Mouse (Mus musculus) subcutaneous adipose tissue, adult 2 months (tissue): ENCODE measurements around the gene Gm34653. TPM values are rescaled to one million over a fixed set of nuclear protein-coding genes. Genes with fewer than 3 reads are reported as not detected.

ENCODE experiments used
- polyA plus RNA-seq: library from polyadenylated mRNA; depleted of rRNA; stranded (reverse); fragments of >200 nt; gene quantifications from 2 replicates; pipeline ENCODE4 v1.2.3, GENCODE M21; 2012; ENCODE audit warnings: low replicate concordance; rRNA removed

Gm34653 gene
- not detected in 2 replicates for polyA plus RNA-seq

GRCm38 (mm10) chr2:34832766-34833457 lies at the start of gene Gm34653:
TSS of gene Gm34653 (plus strand) at chr2:34833007.

GRCm38 (mm10) chr2:34799357-34800256 lies 33.2 kb upstream of the Gm34653 start, which contains the start of gene Rabepk:
TSS of gene Rabepk (minus strand) at chr2:34799912.

GRCm38 (mm10) chr2:34825827-34826459 lies 6.9 kb upstream of the Gm34653 start, which contains the start of gene Fbxw2:
TSS of gene Fbxw2 (minus strand) at chr2:34826311.

GRCm38 (mm10) chr2:34874271-34874670 lies 41.5 kb downstream of the Gm34653 start, which contains the start of gene Cutal:
TSS of gene Cutal (plus strand) at chr2:34874396.

GRCm38 (mm10) chr2:34874816-34875345 lies 42.1 kb downstream of the Gm34653 start, which contains the start of gene Psmd5:
TSS of gene Psmd5 (minus strand) at chr2:34874968.

Other genes starting within 250 kb of the Gm34653 start
- 17.1 and 24.7 TPM in 2 replicates for gene Gapvd1, start 77.8 kb upstream of the Gm34653 start, polyA plus RNA-seq
- 217 and 588 TPM in 2 replicates for gene Hspa5, start 61.0 kb upstream of the Gm34653 start, polyA plus RNA-seq
- 42.5 and 49.8 TPM in 2 replicates for gene Rabepk, start 33.1 kb upstream of the Gm34653 start, polyA plus RNA-seq
- gene Fbxw2, start 6.7 kb upstream of the Gm34653 start, polyA plus RNA-seq = 66.0 and 74.3 TPM in 2 replicates
- 2.5 and 5.7 TPM in 2 replicates for gene Cutal, start 41.4 kb downstream of the Gm34653 start, polyA plus RNA-seq
- 16.3 and 22.1 TPM in 2 replicates for gene Psmd5, start 42.0 kb downstream of the Gm34653 start, polyA plus RNA-seq
- 1.7 and 3.5 TPM in 2 replicates for gene Phf19, start 81.0 kb downstream of the Gm34653 start, polyA plus RNA-seq
- gene Traf1, start 128.8 kb downstream of the Gm34653 start, polyA plus RNA-seq = 10.3 and 11.0 TPM in 2 replicates
- gene Hc, start 228.4 kb downstream of the Gm34653 start, polyA plus RNA-seq = 0.13 and 0.43 TPM in 2 replicates